Mouse (Mus musculus) embryonic facial prominence, embryonic 15.5 days (tissue): ENCODE data around the gene Ing4. TPM values are rescaled to one million over a fixed set of nuclear protein-coding genes. Genes with fewer than 3 reads are reported as not detected.

Source experiments
- ATAC-seq: fragments of 200-750 bp; cut with Nextera tagmentation; 2 replicates; pipeline ENCODE4 v1.8.0; 2017; ENCODE audit warnings: low read depth, moderate TSS enrichment; ENCODE audit not compliant: insufficient number of reproducible peaks, low FRiP score, low TSS enrichment
- H3K27ac ChIP-seq: fragments of 300-500 bp; sonication (generic); replicated peaks from 2 replicates; pipeline ENCODE4 v1.5.1; 2015; ENCODE audit warnings: mild to moderate bottlenecking, inconsistent platforms
- H3K27me3 ChIP-seq: fragments of 300-500 bp; sonication (generic); 2 replicates; pipeline ENCODE4 v1.6.1; 2015; ENCODE audit warnings: inconsistent platforms
- H3K36me3 ChIP-seq: fragments of 300-500 bp; sonication (generic); 2 replicates; pipeline ENCODE4 v1.6.1; 2015; ENCODE audit warnings: mild to moderate bottlenecking, inconsistent platforms
- H3K4me1 ChIP-seq: fragments of 300-500 bp; sonication (generic); 2 replicates; pipeline ENCODE4 v1.6.1; 2015; ENCODE audit warnings: inconsistent platforms
- H3K4me2 ChIP-seq: fragments of 300-500 bp; sonication (generic); replicated peaks from 2 replicates; pipeline ENCODE4 v1.6.1; 2015; ENCODE audit warnings: mild to moderate bottlenecking, inconsistent platforms
- H3K4me3 ChIP-seq: fragments of 300-500 bp; sonication (generic); replicated peaks from 2 replicates; pipeline ENCODE4 v1.5.1; 2015; ENCODE audit warnings: mild to moderate bottlenecking, inconsistent platforms
- H3K9ac ChIP-seq: fragments of 300-500 bp; sonication (generic); 2 replicates; pipeline ENCODE4 v1.6.1; 2015; ENCODE audit warnings: inconsistent platforms
- H3K9me3 ChIP-seq: fragments of 300-500 bp; sonication (generic); replicated peaks from 2 replicates; pipeline ENCODE4 v1.6.1; 2016; ENCODE audit warnings: inconsistent platforms
- WGBS: fragments of 180-500 bp; shearing (Covaris S2); methylation state at CpG from one replicate; pipeline ENCODE4 v1.1.7; 2015; 5-methylcytosine and 5-hydroxymethylcytosine counted together
- polyA plus RNA-seq: library from polyadenylated mRNA; unstranded; fragments of >200 nt; fragmentation: Nextera tagmentation; extraction: Ambion mirVana; gene quantifications from 2 replicates; pipeline ENCODE4 v1.2.1, GENCODE M21; 2015

Gene Ing4
- polyA plus RNA-seq, 1 experiment from 2014 or later: 154 TPM

DNA sequence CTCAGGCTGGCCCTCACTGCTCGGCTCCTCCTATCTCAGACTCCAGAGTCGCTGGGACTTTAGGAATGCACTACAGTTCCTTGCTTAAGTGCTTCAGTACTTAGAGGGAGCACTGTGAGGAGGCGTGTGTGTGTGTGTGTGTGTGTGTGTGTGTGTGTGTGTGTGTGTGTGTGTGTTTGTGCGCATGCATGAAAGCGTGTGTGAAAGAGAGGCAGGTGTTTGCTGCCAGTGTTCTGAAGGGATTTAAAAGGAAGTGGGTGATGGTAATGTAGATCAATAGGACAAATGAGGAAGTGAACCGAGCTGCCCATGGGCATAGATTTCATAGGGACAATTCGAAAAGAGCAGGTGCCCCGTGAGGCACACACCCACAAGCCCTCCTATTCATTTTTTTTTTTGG is 34.3 kb downstream of the Ing4 start:
- Histone ChIP-seq H3K27ac (no peak overlapping the region), H3K9ac (no peak overlapping the region), H3K36me3 (no peaks in the 10 kb centered on the region), H3K4me3 (no peak overlapping the region), H3K4me1 (peaks cover 16% of the 10 kb centered on the region), H3K4me2 (no peak overlapping the region), H3K9me3 (no peaks in the 10 kb centered on the region), H3K27me3 (no peaks in the 10 kb centered on the region)
- WGBS: 69% methylated on average over 8 of the region's 8 CpGs
- no peak for ATAC-seq

DNA sequence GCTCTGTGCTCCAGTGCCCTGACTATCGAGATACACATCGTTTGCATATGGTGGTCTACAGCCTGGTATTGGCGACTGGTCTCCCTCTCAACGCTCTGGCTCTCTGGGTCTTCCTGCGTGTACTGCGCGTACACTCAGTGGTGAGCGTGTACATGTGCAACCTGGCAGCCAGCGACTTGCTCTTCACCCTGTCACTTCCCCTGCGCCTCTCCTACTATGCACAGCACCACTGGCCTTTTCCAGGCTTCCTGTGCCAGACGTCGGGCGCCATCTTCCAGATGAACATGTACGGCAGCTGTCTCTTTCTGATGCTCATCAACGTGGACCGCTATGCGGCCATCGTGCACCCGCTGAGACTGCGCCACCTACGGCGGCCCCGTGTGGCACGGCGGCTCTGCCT is 41.8 kb downstream of the Ing4 start:
- H3K4me2 ChIP-seq: peak overlapping the region; percentile 83
- H3K4me3 ChIP-seq: peak overlapping the region; percentile 48
- ATAC-seq: peak; percentile 16; the same call in 1 of the 2 replicates
- H3K9me3 ChIP-seq: no peaks in the 10 kb centered on the region
- WGBS: 22% methylated on average over 25 of the region's 25 CpGs
- no peaks in the 10 kb centered on the region for H3K27me3 ChIP-seq
- no peaks in the 10 kb centered on the region for H3K36me3 ChIP-seq
- peaks cover 12% of the 10 kb centered on the region for H3K4me1 ChIP-seq
- peak overlapping the region; percentile 84 for H3K27ac ChIP-seq
- peak overlapping the region; percentile 48; the same call in 1 of the 2 replicates for H3K9ac ChIP-seq

DNA sequence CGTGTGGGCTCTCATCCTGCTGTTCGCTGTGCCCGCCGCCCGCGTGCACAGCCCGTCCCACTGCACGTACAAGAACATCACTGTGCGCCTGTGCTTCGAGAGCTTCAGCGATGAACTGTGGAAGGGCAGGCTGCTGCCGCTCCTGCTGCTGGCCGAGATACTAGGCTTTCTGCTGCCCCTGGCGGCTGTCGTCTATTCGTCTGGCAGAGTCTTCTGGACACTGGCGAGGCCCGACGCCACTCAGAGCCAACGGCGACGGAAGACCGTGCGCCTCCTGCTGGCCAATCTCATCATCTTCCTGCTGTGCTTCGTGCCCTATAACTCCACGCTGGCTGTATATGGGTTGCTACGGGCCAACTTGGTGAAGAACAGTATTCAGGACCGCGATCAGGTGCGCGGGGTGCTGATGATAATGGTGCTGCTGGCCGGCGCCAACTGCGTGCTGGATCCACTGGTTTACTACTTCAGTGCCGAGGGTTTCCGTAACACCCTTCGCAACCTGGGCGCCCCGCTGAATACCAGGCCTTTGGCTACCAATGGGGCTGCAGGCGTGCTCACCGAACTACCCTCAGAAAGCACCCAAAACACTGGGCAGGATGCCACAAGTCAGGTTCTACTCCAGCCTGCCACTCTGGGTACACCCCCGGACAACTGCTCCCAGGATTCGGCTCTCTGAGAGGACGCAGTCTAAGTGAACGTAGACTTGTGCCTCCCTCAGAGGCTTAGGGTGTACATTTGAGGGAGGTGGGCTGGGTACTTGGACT is 42.4 kb downstream of the Ing4 start:
- no peaks in the 10 kb centered on the region for H3K9me3 ChIP-seq
- H3K4me1 ChIP-seq: peaks cover 12% of the 10 kb centered on the region
- peak overlapping the region; percentile 84 for H3K27ac ChIP-seq
- peak overlapping the region; percentile 83 for H3K4me2 ChIP-seq
- WGBS: 24% methylated on average over 45 of the region's 45 CpGs
- H3K4me3 ChIP-seq: peak overlapping the region; percentile 48
- H3K9ac ChIP-seq: peak overlapping the region; percentile 48; the same call in 1 of the 2 replicates
- H3K36me3 ChIP-seq: no peaks in the 10 kb centered on the region
- no peaks in the 10 kb centered on the region for H3K27me3 ChIP-seq
- ATAC-seq: peak; percentile 91

DNA sequence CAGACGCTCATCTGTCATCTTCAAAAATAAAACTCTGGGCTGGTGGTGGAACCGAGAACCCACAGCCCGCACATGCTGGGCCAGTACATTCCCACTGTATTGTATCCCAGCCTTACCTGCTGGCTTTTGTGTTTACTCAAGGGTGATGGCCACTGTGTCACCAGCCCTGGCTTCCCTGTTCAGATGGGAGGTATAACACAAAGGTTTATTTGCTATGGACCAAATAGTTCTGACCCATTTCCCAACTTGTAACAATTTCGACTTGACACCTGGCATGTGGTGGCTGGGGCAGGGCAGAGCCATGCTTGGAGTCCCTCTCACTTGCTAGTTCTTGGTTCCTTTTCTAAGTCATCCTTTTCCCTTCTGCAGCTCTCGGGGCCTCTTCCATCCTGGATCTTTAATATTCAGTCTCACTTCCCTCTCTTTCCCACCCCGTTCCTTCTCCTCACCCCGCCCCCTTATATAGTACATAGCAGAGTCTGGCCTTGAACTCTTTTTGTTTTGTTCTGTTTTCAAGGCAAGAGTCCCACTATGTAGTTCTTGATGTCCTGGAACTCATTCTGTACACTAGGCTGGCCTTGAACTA is 43.3 kb downstream of the Ing4 start:
- WGBS: 86% methylated on average over 7 of the region's 7 CpGs
- H3K4me1 ChIP-seq: peaks cover 12% of the 10 kb centered on the region

DNA sequence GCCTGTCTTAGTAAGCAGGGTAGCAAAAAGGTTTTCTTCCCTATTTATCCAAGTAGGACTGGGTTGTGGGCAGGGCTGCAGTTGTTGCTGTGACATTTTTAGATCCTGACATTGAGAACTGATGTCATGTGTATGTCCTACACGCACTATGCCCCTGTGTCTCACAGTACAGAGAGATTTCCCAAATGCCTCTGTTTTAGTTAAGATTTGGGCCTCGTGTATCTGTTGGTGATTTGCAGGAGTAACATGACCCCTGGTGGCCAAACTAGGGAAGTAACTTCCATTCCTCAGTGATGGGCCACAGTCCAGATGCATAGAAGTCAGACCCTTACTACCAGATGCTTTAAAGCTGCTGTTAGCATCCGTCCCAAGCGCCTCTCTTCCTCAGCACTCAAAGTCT is 44.9 kb downstream of the Ing4 start:
- Histone ChIP-seq H3K27me3 (no peaks in the 10 kb centered on the region), H3K9me3 (no peaks in the 10 kb centered on the region), H3K4me2 (no peak overlapping the region), H3K4me1 (peaks cover 24% of the 10 kb centered on the region), H3K27ac (peak overlapping the region; percentile 12; the same call in 1 of the 2 replicates), H3K4me3 (no peak overlapping the region), H3K9ac (peak overlapping the region; percentile 18; the same call in 1 of the 2 replicates), H3K36me3 (no peaks in the 10 kb centered on the region)
- 5% methylated on average over 4 of the region's 4 CpGs for WGBS
- peak; percentile 18; the same call in 1 of the 2 replicates for ATAC-seq

More for the DNA sequence above, 43.3 kb downstream of the Ing4 start:
- Histone ChIP-seq H3K27me3 (no peaks in the 10 kb centered on the region), H3K4me2 (no peak overlapping the region), H3K4me3 (no peak overlapping the region), H3K9me3 (no peaks in the 10 kb centered on the region), H3K36me3 (no peaks in the 10 kb centered on the region), H3K27ac (no peak overlapping the region), H3K9ac (no peak overlapping the region)
- ATAC-seq: no peak

DNA sequence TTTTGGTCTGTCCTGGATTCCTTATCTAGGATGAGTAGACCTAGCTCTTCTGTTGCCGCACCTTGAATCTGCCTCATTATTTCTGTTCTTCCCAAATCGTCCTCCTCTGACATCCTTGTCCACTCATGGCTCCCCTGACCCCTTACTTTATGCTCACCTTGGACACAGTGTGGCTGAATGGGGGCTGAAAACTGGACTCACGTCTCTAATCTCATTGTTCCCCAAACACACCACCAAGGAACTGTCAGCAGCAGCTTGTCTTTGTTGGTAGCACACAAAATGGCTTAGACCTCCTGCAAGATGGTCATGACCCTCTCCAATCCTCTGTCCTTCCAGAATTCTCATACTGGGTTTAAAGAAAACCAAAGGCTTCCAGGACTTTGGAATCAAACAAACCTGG is 48.4 kb downstream of the Ing4 start:
- Histone ChIP-seq H3K9ac (no peak overlapping the region), H3K27ac (peak overlapping the region; percentile 94), H3K4me3 (no peak overlapping the region), H3K9me3 (no peaks in the 10 kb centered on the region), H3K27me3 (no peaks in the 10 kb centered on the region), H3K4me1 (peaks cover 33% of the 10 kb centered on the region), H3K36me3 (no peaks in the 10 kb centered on the region), H3K4me2 (no peak overlapping the region)
- ATAC-seq: no peak
- WGBS: 87% methylated on average over 3 of the region's 3 CpGs

DNA sequence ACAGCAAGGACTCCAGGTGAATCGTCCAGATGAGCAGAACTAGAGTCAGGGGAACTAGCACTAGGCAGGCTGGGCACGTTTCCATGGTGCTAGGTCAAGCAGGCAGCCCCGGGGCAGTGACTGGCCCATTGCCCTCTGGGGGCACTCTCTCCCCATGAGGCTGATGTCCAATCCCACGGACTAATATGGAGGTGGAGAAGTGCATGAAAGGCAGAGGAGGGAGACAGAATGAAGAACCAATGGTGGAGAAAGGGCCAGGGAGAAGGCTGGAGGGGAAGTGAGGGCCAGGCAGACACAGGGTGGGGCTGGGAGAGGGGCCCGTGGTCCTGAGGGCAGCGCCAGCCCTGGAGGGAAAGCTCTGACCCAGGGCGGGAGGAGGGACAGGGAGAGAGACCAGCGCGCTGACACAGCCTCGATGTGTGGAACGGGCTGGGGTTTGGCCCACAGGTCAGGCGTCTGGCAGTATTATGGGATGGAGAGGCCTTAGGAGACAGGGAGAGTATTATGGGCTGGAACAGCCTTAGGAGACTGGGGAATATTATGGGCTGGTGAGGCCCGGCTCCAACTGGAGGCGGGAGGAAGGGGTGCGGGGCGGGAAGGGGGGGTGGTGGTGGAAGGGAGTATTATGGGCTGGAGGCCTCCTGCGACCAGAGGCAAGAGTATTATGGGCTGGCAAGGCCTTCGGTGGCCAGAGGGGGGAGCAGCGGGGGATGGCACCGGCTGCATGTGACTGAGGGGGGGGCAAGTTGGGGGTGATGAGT is 49.2 kb downstream of the Ing4 start:
- H3K27ac ChIP-seq: peak overlapping the region; percentile 94
- H3K36me3 ChIP-seq: no peaks in the 10 kb centered on the region
- peak overlapping the region; percentile 53 for H3K4me2 ChIP-seq
- H3K4me3 ChIP-seq: no peak overlapping the region
- H3K27me3 ChIP-seq: no peaks in the 10 kb centered on the region
- H3K9ac ChIP-seq: no peak overlapping the region; the same call in 1 of the 2 replicates
- ATAC-seq: peak; percentile 78
- peaks cover 33% of the 10 kb centered on the region for H3K4me1 ChIP-seq
- 4% methylated on average over 20 of the region's 20 CpGs for WGBS
- H3K9me3 ChIP-seq: no peaks in the 10 kb centered on the region

DNA sequence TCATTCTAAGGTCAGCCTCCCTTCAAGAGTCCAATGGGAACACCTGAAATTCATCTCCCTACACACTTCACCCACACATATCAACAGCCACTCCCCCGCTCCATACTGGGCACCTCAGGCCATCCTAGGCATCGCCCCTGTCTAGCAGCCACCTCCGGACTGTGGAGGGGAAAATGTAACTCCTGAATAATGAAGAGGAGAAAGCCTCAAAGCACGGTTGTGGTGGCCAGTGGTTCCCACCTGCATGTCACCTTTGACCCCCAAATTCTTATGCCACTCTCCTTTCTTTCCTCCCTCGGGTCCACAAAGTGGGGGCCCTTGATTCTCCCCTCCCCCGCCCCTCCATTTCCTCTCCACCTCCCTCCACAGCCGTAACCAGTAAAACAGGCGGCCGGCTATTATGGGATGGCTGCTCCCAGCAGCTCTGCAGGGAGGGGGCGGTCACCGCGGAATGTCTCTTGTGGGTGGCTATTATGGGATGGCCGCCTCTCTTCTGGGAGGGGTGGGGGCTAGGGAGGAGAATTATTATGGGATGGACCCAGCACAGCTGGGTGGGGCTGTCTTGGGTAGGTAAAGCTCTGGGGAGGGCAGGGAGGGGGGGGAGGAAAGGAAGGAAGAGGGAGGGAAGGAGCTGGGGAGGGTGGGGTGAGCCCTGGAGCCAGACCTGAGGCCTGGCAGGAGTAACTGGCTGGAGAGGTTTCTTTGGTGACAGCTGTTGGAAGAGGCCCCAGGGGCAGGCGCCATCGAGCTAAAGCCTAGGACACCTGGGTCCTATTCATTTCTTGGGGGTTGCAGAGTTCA is 50.2 kb downstream of the Ing4 start:
- Histone ChIP-seq H3K4me2 (peak overlapping the region; percentile 53), H3K4me3 (peak overlapping the region; percentile 21; the same call in 1 of the 2 replicates), H3K27me3 (no peaks in the 10 kb centered on the region), H3K4me1 (peaks cover 25% of the 10 kb centered on the region), H3K27ac (peak overlapping the region; percentile 94), H3K36me3 (no peaks in the 10 kb centered on the region), H3K9ac (peak overlapping the region; percentile 23; the same call in 1 of the 2 replicates), H3K9me3 (no peaks in the 10 kb centered on the region)
- 3% methylated on average over 15 of the region's 15 CpGs for WGBS
- peak; percentile 77 for ATAC-seq

DNA sequence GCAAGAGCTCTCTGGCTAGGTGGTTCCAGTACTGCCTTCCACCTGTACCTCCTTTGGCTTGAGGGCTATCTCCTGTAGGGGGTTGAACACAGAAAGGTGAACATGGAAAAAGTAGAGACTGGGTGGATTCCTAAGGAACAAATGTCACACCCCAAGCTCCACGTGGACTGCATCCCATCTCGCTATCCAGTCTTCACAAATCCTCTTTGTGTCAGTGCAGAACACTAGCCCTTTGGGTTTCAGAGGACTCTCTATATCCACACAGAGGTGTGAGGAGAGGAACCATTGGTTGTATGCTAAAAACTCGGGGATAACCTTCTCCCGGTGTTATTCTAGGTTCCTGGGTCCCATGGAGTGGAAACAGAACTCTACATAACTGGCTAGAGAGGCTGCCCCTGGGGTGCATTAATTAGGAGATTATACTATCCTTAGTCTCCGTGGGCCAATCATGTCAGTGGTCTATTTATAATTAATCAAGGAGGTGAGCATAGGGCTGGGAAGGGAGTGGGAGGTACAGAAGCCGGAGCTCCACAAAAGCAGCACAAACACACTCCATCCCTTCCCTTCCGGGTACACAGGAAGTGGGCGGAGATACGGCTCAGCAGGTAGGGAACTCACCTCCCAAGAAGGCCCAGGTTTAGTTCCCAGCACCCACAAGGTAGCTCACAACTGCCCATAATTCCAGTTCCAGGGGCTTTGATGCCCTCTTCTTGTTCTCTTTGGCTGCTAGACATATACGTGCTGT is 51.0 kb downstream of the Ing4 start:
- Histone ChIP-seq H3K27me3 (no peaks in the 10 kb centered on the region), H3K27ac (peak overlapping the region; percentile 94), H3K4me2 (peak overlapping the region; percentile 53), H3K4me3 (0 out of 2 replicates have a peak overlapping the region, but pooled peaks have one; percentile 21), H3K4me1 (peaks cover 28% of the 10 kb centered on the region), H3K9ac (no peak overlapping the region), H3K36me3 (no peaks in the 10 kb centered on the region), H3K9me3 (no peaks in the 10 kb centered on the region)
- no peak for ATAC-seq
- WGBS: 56% methylated on average over 10 of the region's 10 CpGs

DNA sequence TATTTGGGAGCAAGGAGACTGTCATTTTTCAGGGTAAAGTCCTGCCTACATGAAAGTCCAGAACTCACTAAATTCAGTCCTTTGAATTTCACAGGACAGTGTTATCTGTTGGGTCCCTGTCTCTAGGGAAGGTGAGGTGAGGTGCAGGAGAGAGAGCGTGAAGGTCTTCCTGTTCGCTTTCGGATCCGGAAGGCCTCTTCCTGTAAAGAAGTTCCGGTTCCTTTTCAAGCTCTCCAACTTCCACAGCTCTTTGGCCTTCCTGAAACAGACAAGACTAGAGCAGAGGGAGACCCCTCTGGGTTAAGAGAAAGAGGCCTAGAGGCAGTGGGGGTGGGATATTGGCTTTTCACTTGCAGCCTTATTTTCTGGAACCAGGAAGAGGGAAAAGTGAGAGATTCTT is 52.8 kb downstream of the Ing4 start:
- Histone ChIP-seq H3K27me3 (no peaks in the 10 kb centered on the region), H3K36me3 (no peaks in the 10 kb centered on the region), H3K9me3 (no peaks in the 10 kb centered on the region), H3K27ac (peak overlapping the region; percentile 13; the same call in 1 of the 2 replicates), H3K4me1 (peaks cover 31% of the 10 kb centered on the region), H3K4me3 (no peak overlapping the region), H3K4me2 (no peak overlapping the region), H3K9ac (no peak overlapping the region)
- 89% methylated on average over 5 of the region's 5 CpGs for WGBS
- no peak for ATAC-seq
